Mouse (Mus musculus) T-helper 17 cell (primary cell): ENCODE measurements around the gene Ints13.

Source experiments
- in situ Hi-C, 2 experiments: fragments of 300-600 bp; cut with MboI, MseI; formaldehyde crosslinking; loops; 1 replicate in 1 of 2; 2 replicates in 1 of 2; pipeline ENCODE4 v1.15.1; 2025; ENCODE audit warnings: high pct_unique_total_duplicates in 2 of 2

Ints13 gene

DNA sequence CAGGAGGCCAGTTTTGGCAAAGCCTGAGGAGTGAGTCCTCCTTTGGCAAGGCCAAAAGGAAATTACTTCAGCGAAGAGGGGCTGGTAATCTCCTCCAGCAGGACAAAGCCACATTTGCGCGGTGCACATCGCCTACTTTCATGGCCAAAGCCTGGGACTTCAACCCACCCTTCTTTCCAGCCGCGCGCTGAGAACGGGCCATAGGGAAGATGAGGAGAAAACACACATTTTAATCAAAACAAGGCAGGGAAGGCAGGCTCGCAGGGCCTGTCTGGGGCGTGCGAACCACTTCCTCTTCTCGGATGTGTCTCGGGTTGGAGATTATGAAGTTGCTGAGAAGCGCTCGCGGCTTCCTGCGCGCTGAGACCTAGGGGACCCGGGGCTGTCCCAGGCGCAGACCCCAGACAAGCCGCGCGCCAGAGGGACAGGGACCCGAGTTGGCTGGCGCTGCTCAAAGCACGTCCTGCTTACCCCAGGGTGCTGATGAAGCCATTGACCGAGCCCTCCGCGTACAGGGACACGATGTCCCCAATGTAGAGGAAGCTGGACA lies 76.2 kb downstream of the Ints13 start:
- in situ Hi-C loops: loop anchor here in 1 of 2 experiments (10.0 kb wide), 1 partner anchor 497 kb away; no protein-coding TSS in a partner anchor

DNA sequence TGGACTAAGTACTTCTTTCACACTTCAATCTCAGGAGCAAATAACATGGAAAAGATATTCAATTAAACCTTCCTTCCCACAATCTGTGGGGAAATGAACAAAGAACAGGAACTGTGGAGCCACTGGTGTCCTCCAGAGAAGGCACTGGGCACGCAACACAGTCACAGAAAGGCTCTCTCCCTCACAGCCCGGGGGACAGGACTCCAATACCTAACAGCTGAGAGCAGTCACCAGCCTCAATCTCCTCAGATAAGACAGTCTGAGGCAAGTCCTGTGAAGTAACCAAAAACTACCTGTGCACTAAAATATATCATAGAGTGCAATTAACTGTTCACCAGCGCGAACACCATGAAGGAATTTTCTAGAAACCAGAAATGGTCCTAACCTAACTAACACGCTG lies 76.9 kb downstream of the Ints13 start:
- in situ Hi-C loops: loop anchor here in 1 of 2 experiments (10.0 kb wide), 1 partner anchor 496 kb away; no protein-coding TSS in a partner anchor

DNA sequence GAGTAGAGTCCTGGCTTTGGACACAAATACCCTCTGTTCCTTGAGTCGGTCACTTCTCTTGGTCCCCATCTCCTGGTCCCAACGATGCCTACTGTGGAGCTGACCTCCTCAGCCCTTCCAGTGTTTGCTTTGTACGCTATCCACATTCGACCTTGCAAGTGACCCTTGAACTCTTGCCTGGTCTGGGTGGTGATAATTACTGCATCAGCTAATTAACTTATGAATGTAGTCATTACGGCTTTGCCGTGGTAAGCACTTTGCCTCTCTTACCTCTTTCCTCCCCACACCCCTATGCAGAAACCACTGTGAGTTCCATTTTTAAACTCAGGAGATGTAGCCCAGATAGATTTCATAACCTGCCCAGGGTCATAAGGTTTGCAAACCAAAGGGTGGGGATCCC lies 77.4 kb downstream of the Ints13 start:
- in situ Hi-C loops: loop anchor here in 1 of 2 experiments (10.0 kb wide), 1 partner anchor 495 kb away; no protein-coding TSS in a partner anchor
